Mouse (Mus musculus) brain, embryonic 14.5 days (tissue): ENCODE results near the gene Dmkn.
"Not testable (repeated sequence)": the region's sequence is repeated elsewhere in the genome, so short reads cannot be mapped to it uniquely, and the experiment has no call there.

ENCODE experiments used
- CTCF ChIP-seq: fragments of 200-500 bp; IDR thresholded peaks from 2 replicates; pipeline ENCODE4 v1.5.1; 2012; ENCODE audit warnings: inconsistent platforms, mild to moderate bottlenecking, moderate library complexity, borderline replicate concordance; ENCODE audit not compliant: insufficient read depth, insufficient read length; ENCODE audit errors: extremely low read depth
- POLR2A ChIP-seq: fragments of 200-500 bp; IDR thresholded peaks from 2 replicates; pipeline ENCODE4 v1.6.1; 2012; ENCODE audit warnings: mild to moderate bottlenecking, inconsistent platforms, borderline replicate concordance; ENCODE audit not compliant: poor library complexity, insufficient read depth, insufficient read length, severe bottlenecking; ENCODE audit errors: extremely low read depth

DNA sequence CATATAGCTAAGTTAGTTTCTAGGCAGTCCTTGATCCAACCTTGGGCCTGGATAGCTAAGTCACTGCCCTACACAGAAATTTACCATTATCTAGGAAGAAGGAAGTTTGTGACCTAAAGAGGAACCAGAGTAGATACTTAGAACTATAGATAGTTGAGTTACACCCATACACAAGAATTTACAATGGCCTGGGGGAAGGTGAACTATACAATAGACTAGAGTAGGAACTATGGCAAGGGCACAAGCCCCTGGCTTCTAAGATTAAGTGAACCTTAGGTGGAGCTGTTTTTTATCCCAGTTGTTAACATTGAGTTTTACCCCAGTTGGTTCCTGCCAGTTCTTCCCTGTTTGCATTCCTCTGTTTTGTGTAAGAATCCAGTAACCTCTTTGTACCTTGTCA, 65.3 kb downstream of the Dmkn start:
- TF ChIP-seq POLR2A, CTCF: not testable (repeated sequence)
